Mouse (Mus musculus): Measurements from ENCODE around the gene March7. TPM values are rescaled to one million over a fixed set of nuclear protein-coding genes. Genes with fewer than 3 reads are reported as not detected.
A peak's percentile ranks its signal among the peaks of the same experiment; 100 is the strongest.

Gene March7
- polyA plus RNA-seq, 1 experiment from 2014 or later = 20.4 TPM

- Histone ChIP-seq H3K9me3 (replicated peaks) (no peaks in the 10 kb centered on the region), H3K9ac (no peak overlapping the region), H3K27ac (replicated peaks) (no peak overlapping the region), H3K4me1 (replicated peaks) (no peaks in the 10 kb centered on the region), H3K27me3 (no peaks in the 10 kb centered on the region), H3K36me3 (replicated peaks) (peaks cover 38% of the 10 kb centered on the region), H3K4me2 (no peak overlapping the region), H3K4me3 (replicated peaks) (no peak overlapping the region)
- WGBS (ENCODE audit: insufficient replicate concordance) = 61% methylated on average over 2 of the region's 2 CpGs
- ATAC-seq (ENCODE audit: insufficient read depth) = no peak
Measured at GRCm38 (mm10) chr2:60256751-60257150, 47.1 kb downstream of the March7 start.

GRCm38 (mm10) chr2:60259186-60259585 is 49.5 kb downstream of the March7 start:
- H3K4me3 ChIP-seq (replicated peaks) = no peak overlapping the region
- peaks cover 33% of the 10 kb centered on the region for H3K36me3 ChIP-seq (replicated peaks)
- no peak overlapping the region for H3K4me2 ChIP-seq
- H3K4me1 ChIP-seq (replicated peaks) = no peaks in the 10 kb centered on the region
- no peak for ATAC-seq (ENCODE audit: insufficient read depth)
- H3K27ac ChIP-seq (replicated peaks) = no peak overlapping the region
- no peak overlapping the region for H3K9ac ChIP-seq
- WGBS (ENCODE audit: insufficient replicate concordance) = 72% methylated on average over 5 of the region's 5 CpGs
- H3K9me3 ChIP-seq (replicated peaks) = no peaks in the 10 kb centered on the region
- no peaks in the 10 kb centered on the region for H3K27me3 ChIP-seq

GRCm38 (mm10) chr2:60260621-60261350 is 51.1 kb downstream of the March7 start:
- peaks cover 25% of the 10 kb centered on the region for H3K36me3 ChIP-seq (replicated peaks)
- 58% methylated on average over 5 of the region's 5 CpGs for WGBS (ENCODE audit: insufficient replicate concordance)

GRCm38 (mm10) chr2:60267567-60267966 is 57.9 kb downstream of the March7 start:
- Histone ChIP-seq H3K27me3 (no peaks in the 10 kb centered on the region), H3K4me3 (replicated peaks) (no peak overlapping the region), H3K9ac (no peak overlapping the region), H3K9me3 (replicated peaks) (no peaks in the 10 kb centered on the region), H3K4me2 (no peak overlapping the region), H3K36me3 (replicated peaks) (peaks cover 11% of the 10 kb centered on the region; the same call in 1 of the 2 replicates), H3K27ac (replicated peaks) (no peak overlapping the region), H3K4me1 (replicated peaks) (no peaks in the 10 kb centered on the region)
- ATAC-seq (ENCODE audit: insufficient read depth) = no peak
- 60% methylated on average over 1 of the region's 1 CpGs for WGBS (ENCODE audit: insufficient replicate concordance)

More at GRCm38 (mm10) chr2:60260621-60261350, 51.1 kb downstream of the March7 start:
- Histone ChIP-seq H3K9me3 (replicated peaks) (no peaks in the 10 kb centered on the region), H3K27me3 (no peaks in the 10 kb centered on the region), H3K27ac (replicated peaks) (no peak overlapping the region), H3K9ac (no peak overlapping the region), H3K4me1 (replicated peaks) (no peaks in the 10 kb centered on the region), H3K4me3 (replicated peaks) (no peak overlapping the region), H3K4me2 (no peak overlapping the region)
- no peak for ATAC-seq (ENCODE audit: insufficient read depth)

- no peak overlapping the region for H3K27ac ChIP-seq (replicated peaks)
- H3K4me3 ChIP-seq (replicated peaks) = no peak overlapping the region
- no peaks in the 10 kb centered on the region for H3K9me3 ChIP-seq (replicated peaks)
- no peaks in the 10 kb centered on the region for H3K27me3 ChIP-seq
- peaks cover 16% of the 10 kb centered on the region; the same call in 1 of the 2 replicates for H3K36me3 ChIP-seq (replicated peaks)
- H3K4me1 ChIP-seq (replicated peaks) = no peaks in the 10 kb centered on the region
- WGBS (ENCODE audit: insufficient replicate concordance) = 77% methylated on average over 14 of the region's 14 CpGs
- H3K4me2 ChIP-seq = no peak overlapping the region
- no peak overlapping the region for H3K9ac ChIP-seq
- ATAC-seq (ENCODE audit: insufficient read depth) = no peak
Measured at GRCm38 (mm10) chr2:60269856-60270479, 60.3 kb downstream of the March7 start.

- no peak overlapping the region for H3K27ac ChIP-seq (replicated peaks)
- peaks cover 8% of the 10 kb centered on the region for H3K27me3 ChIP-seq
- 27% methylated on average over 4 of the region's 4 CpGs for WGBS (ENCODE audit: insufficient replicate concordance)
- H3K36me3 ChIP-seq (replicated peaks) = peaks cover 9% of the 10 kb centered on the region; the same call in 1 of the 2 replicates
- ATAC-seq (ENCODE audit: insufficient read depth) = no peak
- no peak overlapping the region for H3K4me3 ChIP-seq (replicated peaks)
- H3K4me2 ChIP-seq = no peak overlapping the region
- H3K4me1 ChIP-seq (replicated peaks) = peaks cover 4% of the 10 kb centered on the region; the same call in 1 of the 2 replicates
- H3K9me3 ChIP-seq (replicated peaks) = no peaks in the 10 kb centered on the region
- no peak overlapping the region for H3K9ac ChIP-seq
Measured at GRCm38 (mm10) chr2:60278627-60279026, 68.9 kb downstream of the March7 start.

- no peaks in the 10 kb centered on the region for H3K9me3 ChIP-seq (replicated peaks)
- peaks cover 28% of the 10 kb centered on the region for H3K27me3 ChIP-seq
- no peak overlapping the region for H3K9ac ChIP-seq
- peaks cover 7% of the 10 kb centered on the region; the same call in 1 of the 2 replicates for H3K4me1 ChIP-seq (replicated peaks)
- H3K4me3 ChIP-seq (replicated peaks) = peak overlapping the region; percentile 51
- ATAC-seq (ENCODE audit: insufficient read depth) = no peak
- peak overlapping the region; percentile 79 for H3K27ac ChIP-seq (replicated peaks)
- WGBS (ENCODE audit: insufficient replicate concordance) = 51% methylated on average over 4 of the region's 4 CpGs
- H3K36me3 ChIP-seq (replicated peaks) = peaks cover 4% of the 10 kb centered on the region; the same call in 1 of the 2 replicates
- H3K4me2 ChIP-seq = peak overlapping the region; percentile 64
Measured at GRCm38 (mm10) chr2:60282625-60283024, 72.9 kb downstream of the March7 start.

- H3K4me3 ChIP-seq (replicated peaks) = peak overlapping the region; percentile 51
- H3K36me3 ChIP-seq (replicated peaks) = no peaks in the 10 kb centered on the region
- peaks cover 7% of the 10 kb centered on the region; the same call in 1 of the 2 replicates for H3K4me1 ChIP-seq (replicated peaks)
- 16% methylated on average over 9 of the region's 9 CpGs for WGBS (ENCODE audit: insufficient replicate concordance)
- H3K9ac ChIP-seq = peak overlapping the region; percentile 30; the same call in 1 of the 2 replicates
- H3K27ac ChIP-seq (replicated peaks) = peak overlapping the region; percentile 79
- H3K27me3 ChIP-seq = peaks cover 28% of the 10 kb centered on the region
- no peaks in the 10 kb centered on the region for H3K9me3 ChIP-seq (replicated peaks)
- no peak for ATAC-seq (ENCODE audit: insufficient read depth)
- H3K4me2 ChIP-seq = peak overlapping the region; percentile 64
Measured at GRCm38 (mm10) chr2:60283208-60283750, 73.6 kb downstream of the March7 start.

GRCm38 (mm10) chr2:60283751-60284466 is 74.2 kb downstream of the March7 start:
- 1% methylated on average over 42 of the region's 42 CpGs for WGBS (ENCODE audit: insufficient replicate concordance)
- peak overlapping the region; percentile 79 for H3K27ac ChIP-seq (replicated peaks)

GRCm38 (mm10) chr2:60284467-60284821 is 74.8 kb downstream of the March7 start, which contains the start of gene Cd302:
Cd302 (minus strand) TSS chr2:60284488.
- peak within 1 kb of the TSS; percentile 30; the same call in 1 of the 2 replicates for H3K9ac ChIP-seq
- peaks cover 28% of the 10 kb centered on the region for H3K27me3 ChIP-seq
- peaks cover 7% of the 10 kb centered on the region; the same call in 1 of the 2 replicates for H3K4me1 ChIP-seq (replicated peaks)
- peak within 1 kb of the TSS; percentile 79 for H3K27ac ChIP-seq (replicated peaks)
- H3K9me3 ChIP-seq (replicated peaks) = no peaks in the 10 kb centered on the region
- peak within 1 kb of the TSS; percentile 51 for H3K4me3 ChIP-seq (replicated peaks)
- no peaks in the 10 kb centered on the region for H3K36me3 ChIP-seq (replicated peaks)
- 32% methylated on average over 4 of the region's 4 CpGs for WGBS (ENCODE audit: insufficient replicate concordance)
- ATAC-seq (ENCODE audit: insufficient read depth) = peak; percentile 39; the same call in 1 of the 2 replicates
- H3K4me2 ChIP-seq = peak within 1 kb of the TSS; percentile 64

More at GRCm38 (mm10) chr2:60283751-60284466, 74.2 kb downstream of the March7 start:
- H3K36me3 ChIP-seq (replicated peaks) = no peaks in the 10 kb centered on the region
- peak; percentile 70 for ATAC-seq (ENCODE audit: insufficient read depth)
- H3K9me3 ChIP-seq (replicated peaks) = no peaks in the 10 kb centered on the region
- H3K9ac ChIP-seq = peak overlapping the region; percentile 30; the same call in 1 of the 2 replicates
- peaks cover 28% of the 10 kb centered on the region for H3K27me3 ChIP-seq
- H3K4me3 ChIP-seq (replicated peaks) = peak overlapping the region; percentile 51
- peaks cover 7% of the 10 kb centered on the region; the same call in 1 of the 2 replicates for H3K4me1 ChIP-seq (replicated peaks)
- H3K4me2 ChIP-seq = peak overlapping the region; percentile 64

Measured in liver, embryonic 15.5 days (tissue).